Mouse (Mus musculus): ENCODE data around the gene Peli1. TPM values are rescaled to one million over a fixed set of nuclear protein-coding genes. Genes with fewer than 3 reads are reported as not detected.

The Peli1 gene
- polyA plus RNA-seq (2016; fragmentation: Nextera tagmentation; extraction: Ambion mirVana) = 106 and 112 TPM in 2 replicates

DNA sequence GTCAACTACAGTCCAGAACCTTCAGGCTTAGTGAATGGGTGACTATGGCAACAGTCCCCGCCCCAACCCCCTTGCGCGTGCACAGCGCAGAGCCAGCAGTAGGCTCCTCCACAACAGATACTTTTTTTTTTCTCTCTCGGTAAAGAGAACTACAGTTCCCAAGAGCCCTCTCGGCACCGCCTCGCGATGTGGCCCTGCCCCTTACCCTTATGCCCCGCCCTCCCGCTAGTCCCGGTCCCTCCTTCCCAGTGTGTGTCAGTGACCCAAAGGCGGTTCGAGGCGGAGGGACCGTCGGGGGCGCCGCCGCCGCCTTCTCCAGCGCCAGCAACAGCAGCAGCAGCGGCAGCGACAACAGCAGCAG is at the start of gene Peli1:
Peli1 (plus strand) TSS at position 225 of the 361 bp plus-strand sequence.
- no peaks in the 10 kb centered on the region for H3K36me3 ChIP-seq
- H3K27ac ChIP-seq (replicated peaks) = peak within 1 kb of the TSS; percentile 99
- ATAC-seq (ENCODE audit: low FRiP score, low read depth) = peak; percentile 99
- 0% methylated on average over 15 of the region's 24 CpGs for WGBS
- no peaks in the 10 kb centered on the region for H3K27me3 ChIP-seq
- peak within 1 kb of the TSS; percentile 82 for H3K4me3 ChIP-seq
- peak within 1 kb of the TSS; percentile 98 for H3K9ac ChIP-seq (replicated peaks)
- no peaks in the 10 kb centered on the region for H3K9me3 ChIP-seq
- peak within 1 kb of the TSS; percentile 54 for H3K4me2 ChIP-seq (replicated peaks)
- peaks cover 6% of the 10 kb centered on the region for H3K4me1 ChIP-seq

DNA sequence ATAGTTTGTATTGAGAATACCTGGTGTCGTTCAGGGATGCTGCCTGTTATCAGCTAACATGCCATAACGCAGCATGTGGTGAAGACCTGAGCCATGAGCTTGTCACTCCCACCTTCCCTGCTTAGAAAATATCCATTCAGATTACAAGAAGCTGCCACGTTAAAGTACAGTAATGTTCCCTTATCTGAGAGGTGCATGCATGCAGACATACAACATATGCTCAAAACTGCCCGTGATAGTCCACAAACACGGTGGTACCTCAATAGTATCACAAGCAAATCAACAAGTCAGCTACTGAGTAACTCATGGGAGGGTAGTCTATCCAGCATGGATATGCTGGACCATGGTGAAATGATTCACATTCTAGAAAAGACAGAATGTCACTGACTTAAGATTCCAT is 48.5 kb upstream of the Peli1 start:
- Histone ChIP-seq H3K36me3 (no peaks in the 10 kb centered on the region), H3K27ac (replicated peaks) (no peak overlapping the region), H3K4me3 (no peak overlapping the region), H3K4me1 (no peaks in the 10 kb centered on the region), H3K9ac (replicated peaks) (no peak overlapping the region), H3K4me2 (replicated peaks) (no peak overlapping the region), H3K9me3 (no peaks in the 10 kb centered on the region), H3K27me3 (no peaks in the 10 kb centered on the region)
- no peak for ATAC-seq (ENCODE audit: low FRiP score, low read depth)
- 96% methylated on average over 5 of the region's 5 CpGs for WGBS

DNA sequence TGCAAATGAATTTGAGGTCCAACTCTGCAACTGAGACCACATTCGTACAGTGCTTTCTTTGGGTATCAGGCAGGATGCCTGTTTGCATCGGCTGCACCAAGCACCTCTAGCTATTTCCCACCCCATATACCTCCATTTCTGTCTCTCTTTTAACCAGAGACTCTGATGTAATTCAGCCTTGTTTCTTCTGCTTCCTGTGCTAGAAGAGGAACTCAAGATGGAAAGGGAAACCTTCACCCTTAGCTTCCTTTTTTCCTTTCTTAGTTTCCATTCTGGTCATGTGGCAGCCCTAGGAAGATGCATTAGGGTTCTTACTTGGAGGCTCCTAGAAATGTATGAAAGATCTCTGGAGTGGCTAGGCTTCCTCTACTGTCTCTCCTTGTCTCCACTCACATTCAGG is 44.9 kb upstream of the Peli1 start:
- H3K9me3 ChIP-seq = no peaks in the 10 kb centered on the region
- ATAC-seq (ENCODE audit: low FRiP score, low read depth) = no peak
- H3K4me2 ChIP-seq (replicated peaks) = no peak overlapping the region
- H3K4me3 ChIP-seq = no peak overlapping the region
- no peaks in the 10 kb centered on the region for H3K4me1 ChIP-seq
- no peaks in the 10 kb centered on the region for H3K27me3 ChIP-seq
- no peaks in the 10 kb centered on the region for H3K36me3 ChIP-seq
- no peak overlapping the region for H3K9ac ChIP-seq (replicated peaks)
- no peak overlapping the region for H3K27ac ChIP-seq (replicated peaks)
- WGBS = 92% methylated on average over 2 of the region's 2 CpGs

DNA sequence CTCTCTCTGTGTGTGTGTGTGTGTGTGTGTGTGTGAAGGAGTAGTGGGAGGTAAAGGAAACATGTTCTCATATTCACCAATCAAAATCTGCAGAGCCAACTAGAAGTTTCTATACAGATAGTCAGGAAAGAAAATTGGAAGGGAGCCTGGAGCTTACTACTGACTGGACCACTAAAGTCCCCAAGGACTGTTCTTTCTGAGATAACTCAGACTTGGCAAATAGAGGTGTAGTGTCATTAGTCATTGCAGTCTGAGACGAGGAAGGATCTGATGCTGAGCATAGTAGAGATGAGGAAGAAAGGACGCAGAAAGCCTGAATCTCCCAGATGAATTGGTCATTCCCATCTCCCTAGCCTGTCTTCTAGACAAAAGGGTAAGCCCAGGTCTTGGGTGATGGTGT is 43.2 kb upstream of the Peli1 start:
- H3K27me3 ChIP-seq = no peaks in the 10 kb centered on the region
- no peaks in the 10 kb centered on the region for H3K9me3 ChIP-seq
- no peaks in the 10 kb centered on the region for H3K36me3 ChIP-seq
- WGBS = 79% methylated on average over 2 of the region's 2 CpGs
- no peak overlapping the region for H3K9ac ChIP-seq (replicated peaks)
- H3K4me1 ChIP-seq = no peaks in the 10 kb centered on the region
- H3K4me2 ChIP-seq (replicated peaks) = no peak overlapping the region
- H3K27ac ChIP-seq (replicated peaks) = no peak overlapping the region
- no peak overlapping the region for H3K4me3 ChIP-seq
- no peak for ATAC-seq (ENCODE audit: low FRiP score, low read depth)

DNA sequence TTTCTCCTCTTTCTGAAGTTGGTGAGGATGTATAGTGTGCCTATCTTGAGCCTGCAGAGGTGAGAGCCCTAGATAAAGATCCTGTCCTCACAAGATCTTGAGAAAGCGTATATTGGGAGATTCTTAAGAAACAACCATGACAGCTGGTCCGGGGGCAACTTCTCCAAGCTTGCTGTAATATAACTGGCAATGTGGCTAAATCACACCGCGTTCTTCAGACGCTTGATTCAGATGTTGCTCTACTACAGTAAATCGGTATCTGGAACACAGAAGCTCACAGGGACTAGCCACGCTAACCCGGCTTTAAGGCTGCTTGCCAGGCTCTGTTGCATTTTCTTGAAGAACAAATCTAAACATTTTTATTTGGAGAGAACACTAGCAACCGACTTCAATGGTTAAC is 39.4 kb upstream of the Peli1 start:
- no peak overlapping the region for H3K9ac ChIP-seq (replicated peaks)
- no peaks in the 10 kb centered on the region for H3K36me3 ChIP-seq
- no peaks in the 10 kb centered on the region for H3K9me3 ChIP-seq
- H3K4me2 ChIP-seq (replicated peaks) = no peak overlapping the region
- no peaks in the 10 kb centered on the region for H3K4me1 ChIP-seq
- ATAC-seq (ENCODE audit: low FRiP score, low read depth) = no peak
- no peak overlapping the region for H3K27ac ChIP-seq (replicated peaks)
- H3K4me3 ChIP-seq = no peak overlapping the region
- no peaks in the 10 kb centered on the region for H3K27me3 ChIP-seq
- WGBS = 80% methylated on average over 9 of the region's 9 CpGs

DNA sequence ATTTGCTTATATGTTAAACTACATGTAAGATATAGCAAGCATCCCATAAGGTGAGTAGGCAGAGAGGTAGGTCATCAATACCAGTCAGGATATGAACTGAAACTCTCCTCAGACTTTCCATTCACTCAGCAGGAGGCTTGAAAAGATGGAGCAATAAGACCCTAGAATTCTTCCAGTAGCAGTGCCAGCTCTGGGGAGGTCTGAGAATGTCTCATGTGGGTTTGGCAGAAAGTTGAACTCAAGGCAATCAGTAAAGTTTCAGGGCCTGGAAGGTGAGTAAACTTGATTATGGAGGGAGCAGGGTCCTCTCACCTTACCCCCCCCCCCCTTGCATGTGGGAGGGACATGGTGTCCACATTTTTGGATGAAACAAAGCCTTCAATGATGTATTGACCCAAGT is 36.5 kb upstream of the Peli1 start:
- Histone ChIP-seq H3K4me2 (replicated peaks) (no peak overlapping the region), H3K27ac (replicated peaks) (no peak overlapping the region), H3K27me3 (no peaks in the 10 kb centered on the region), H3K9ac (replicated peaks) (no peak overlapping the region), H3K4me1 (no peaks in the 10 kb centered on the region), H3K4me3 (no peak overlapping the region), H3K9me3 (no peaks in the 10 kb centered on the region), H3K36me3 (no peaks in the 10 kb centered on the region)
- no peak for ATAC-seq (ENCODE audit: low FRiP score, low read depth)

DNA sequence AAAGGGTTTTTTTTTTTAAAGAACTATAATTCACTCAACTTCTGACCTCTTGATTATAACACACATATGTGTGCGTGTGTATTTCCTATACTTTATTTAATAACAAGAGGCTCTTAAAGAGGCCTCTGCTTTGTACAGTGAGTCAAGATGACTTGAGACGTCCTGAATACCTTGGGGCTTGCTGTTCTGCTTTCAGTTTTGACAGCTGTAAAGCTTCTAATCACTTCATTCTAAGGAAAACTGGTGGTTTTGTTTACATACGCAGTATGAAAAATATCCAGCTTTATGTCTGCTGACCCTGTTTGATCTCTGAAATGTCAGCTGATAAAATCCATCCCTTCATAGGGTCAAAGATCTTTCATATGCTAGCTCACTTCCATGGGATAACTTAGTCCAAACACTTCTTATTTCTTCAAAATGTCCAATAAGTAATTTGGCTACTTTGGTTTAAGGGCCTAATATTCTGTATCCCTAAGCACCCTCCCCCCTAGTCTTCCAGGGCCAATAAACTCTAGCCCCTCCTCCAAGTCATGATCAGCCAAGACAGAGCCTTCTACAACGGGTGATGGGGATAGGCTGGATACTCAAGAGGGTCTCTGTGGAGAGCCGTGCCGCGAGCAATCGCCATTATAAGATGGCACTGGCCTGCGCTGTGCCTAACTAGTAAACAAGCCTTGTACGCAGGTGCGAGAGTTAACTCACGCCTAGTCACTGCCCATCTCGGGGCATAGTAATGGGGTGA is 34.8 kb upstream of the Peli1 start:
- no peak for ATAC-seq (ENCODE audit: low FRiP score, low read depth)
- Histone ChIP-seq H3K27ac (replicated peaks) (no peak overlapping the region), H3K27me3 (no peaks in the 10 kb centered on the region), H3K4me1 (no peaks in the 10 kb centered on the region), H3K36me3 (no peaks in the 10 kb centered on the region), H3K9ac (replicated peaks) (no peak overlapping the region), H3K4me2 (replicated peaks) (no peak overlapping the region), H3K9me3 (no peaks in the 10 kb centered on the region), H3K4me3 (no peak overlapping the region)
- 91% methylated on average over 13 of the region's 13 CpGs for WGBS

DNA sequence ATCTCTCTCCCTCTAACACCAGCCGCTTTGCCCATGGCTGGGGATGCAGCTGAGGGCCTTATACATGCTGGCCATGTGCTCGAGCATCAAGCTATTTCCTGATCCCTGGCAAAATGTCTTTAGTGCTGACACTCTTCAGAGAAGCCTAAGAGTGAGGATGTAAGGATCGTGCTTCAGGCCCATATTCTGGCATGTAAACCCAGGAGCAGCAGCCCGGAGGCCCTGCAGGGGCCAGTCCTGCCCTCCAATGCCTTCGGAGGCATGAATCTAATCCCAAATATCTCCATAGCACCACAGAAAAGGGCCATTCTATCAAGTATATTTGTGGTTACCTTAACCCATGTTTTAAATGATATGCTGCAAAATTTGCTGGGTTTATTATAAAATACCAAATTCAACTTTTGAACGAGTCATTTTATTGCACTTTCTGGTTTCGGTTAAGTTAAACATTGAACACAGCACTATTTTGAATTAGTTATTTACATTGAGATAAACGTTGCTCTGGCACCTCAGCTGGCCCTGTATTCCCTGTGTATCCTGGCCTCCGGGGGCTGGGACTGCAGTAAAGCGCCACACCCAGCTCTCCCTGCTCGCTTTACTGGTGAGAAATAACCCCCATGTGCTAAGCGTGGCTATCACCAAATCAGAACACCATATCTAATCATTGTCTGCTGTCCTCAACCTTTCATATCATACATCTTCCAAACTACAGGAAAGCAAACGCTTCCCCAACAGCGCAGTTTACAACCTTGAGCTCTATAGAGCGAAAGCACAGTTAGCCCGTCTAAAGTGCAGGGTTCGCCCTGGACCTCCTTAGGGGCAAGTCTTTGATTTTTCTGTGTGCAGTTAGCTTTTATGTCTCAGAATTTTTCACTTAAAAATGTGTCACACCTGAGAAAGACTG is 33.3 kb upstream of the Peli1 start:
- H3K4me3 ChIP-seq = no peak overlapping the region
- ATAC-seq (ENCODE audit: low FRiP score, low read depth) = no peak

DNA sequence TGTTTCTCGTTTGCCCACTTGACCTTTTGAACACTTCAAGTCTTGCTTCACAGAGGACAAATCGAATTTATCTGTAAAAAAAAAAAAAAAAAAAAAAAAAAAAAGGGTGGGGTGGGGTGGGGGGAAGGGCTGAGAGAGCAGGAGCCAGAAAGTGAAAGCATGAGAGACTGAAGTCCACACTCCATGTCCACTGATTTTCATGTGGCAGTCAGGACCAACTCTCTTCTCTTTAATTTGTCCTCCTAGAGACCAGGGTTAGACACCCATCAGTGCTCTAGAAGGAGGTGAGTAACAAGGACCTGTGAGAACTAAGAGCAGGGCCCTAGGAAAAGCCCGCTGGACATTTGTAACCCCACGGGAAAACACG is 32.7 kb upstream of the Peli1 start:
- no peak overlapping the region for H3K27ac ChIP-seq (replicated peaks)
- no peak overlapping the region for H3K4me3 ChIP-seq
- no peaks in the 10 kb centered on the region for H3K9me3 ChIP-seq
- no peak for ATAC-seq (ENCODE audit: low FRiP score, low read depth)
- no peak overlapping the region for H3K4me2 ChIP-seq (replicated peaks)
- H3K4me1 ChIP-seq = no peaks in the 10 kb centered on the region
- no peak overlapping the region for H3K9ac ChIP-seq (replicated peaks)
- no peaks in the 10 kb centered on the region for H3K36me3 ChIP-seq
- H3K27me3 ChIP-seq = no peaks in the 10 kb centered on the region
- 88% methylated on average over 5 of the region's 5 CpGs for WGBS

More for the DNA sequence above, 33.3 kb upstream of the Peli1 start:
- Histone ChIP-seq H3K36me3 (no peaks in the 10 kb centered on the region), H3K4me2 (replicated peaks) (no peak overlapping the region), H3K9me3 (no peaks in the 10 kb centered on the region), H3K4me1 (no peaks in the 10 kb centered on the region), H3K27me3 (no peaks in the 10 kb centered on the region), H3K9ac (replicated peaks) (no peak overlapping the region), H3K27ac (replicated peaks) (no peak overlapping the region)
- WGBS = 86% methylated on average over 17 of the region's 17 CpGs

DNA sequence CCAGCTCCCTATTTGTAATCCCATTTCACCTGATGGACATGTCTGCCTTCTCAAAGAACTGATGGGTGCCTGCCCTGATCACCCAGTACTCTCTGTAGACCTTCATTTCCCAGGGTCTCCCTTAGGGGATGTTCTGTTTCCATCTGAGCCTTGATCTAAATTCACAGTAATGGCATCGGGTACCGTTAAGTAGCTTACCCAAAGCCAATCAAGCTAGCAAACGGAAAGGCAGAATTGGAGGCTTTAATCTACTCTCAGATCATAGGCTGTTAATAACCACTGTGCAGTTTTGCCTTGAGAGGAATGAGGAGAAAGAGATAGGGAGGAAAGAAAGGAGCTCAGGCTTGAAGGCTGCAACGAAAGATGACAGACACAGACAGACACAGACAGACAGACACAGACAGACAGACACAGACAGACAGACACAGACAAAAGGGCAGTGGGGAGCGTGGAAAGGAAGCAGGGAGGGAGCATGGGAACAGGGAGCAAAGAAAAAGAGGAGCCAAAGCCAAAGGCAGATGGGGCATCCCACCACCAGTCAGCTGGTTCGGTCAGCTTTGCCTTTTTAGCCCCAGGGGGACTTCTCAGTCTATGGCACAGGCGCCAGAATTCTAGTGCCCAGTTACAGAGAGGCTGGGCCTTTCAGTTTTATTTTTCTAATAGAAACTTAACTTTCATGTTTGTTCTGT is 30.6 kb upstream of the Peli1 start:
- H3K4me3 ChIP-seq = no peak overlapping the region
- no peak for ATAC-seq (ENCODE audit: low FRiP score, low read depth)
- no peak overlapping the region for H3K4me2 ChIP-seq (replicated peaks)
- H3K4me1 ChIP-seq = no peaks in the 10 kb centered on the region
- 0 out of 2 replicates have a peak overlapping the region, but pooled peaks have one; percentile 35 for H3K27ac ChIP-seq (replicated peaks)
- H3K36me3 ChIP-seq = no peaks in the 10 kb centered on the region
- no peak overlapping the region for H3K9ac ChIP-seq (replicated peaks)
- WGBS = 70% methylated on average over 7 of the region's 7 CpGs
- no peaks in the 10 kb centered on the region for H3K27me3 ChIP-seq
- no peaks in the 10 kb centered on the region for H3K9me3 ChIP-seq

DNA sequence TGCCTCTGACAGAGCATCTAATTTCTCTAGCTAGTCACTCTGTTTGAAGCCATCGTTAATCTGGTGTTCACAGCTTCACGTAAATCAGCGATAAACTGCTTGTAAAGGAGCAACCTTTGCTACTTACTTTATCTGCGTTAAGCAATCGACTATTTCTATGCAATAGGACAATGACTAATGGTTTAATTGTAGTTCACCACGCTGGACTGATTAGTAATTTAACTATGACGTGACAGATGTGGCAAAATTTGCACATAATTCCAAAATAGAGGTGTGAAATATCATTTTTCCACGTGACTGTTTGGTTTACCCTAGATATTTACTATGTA is 30.1 kb upstream of the Peli1 start:
- no peak for ATAC-seq (ENCODE audit: low FRiP score, low read depth)
- no peak overlapping the region for H3K27ac ChIP-seq (replicated peaks)
- 81% methylated on average over 8 of the region's 8 CpGs for WGBS

DNA sequence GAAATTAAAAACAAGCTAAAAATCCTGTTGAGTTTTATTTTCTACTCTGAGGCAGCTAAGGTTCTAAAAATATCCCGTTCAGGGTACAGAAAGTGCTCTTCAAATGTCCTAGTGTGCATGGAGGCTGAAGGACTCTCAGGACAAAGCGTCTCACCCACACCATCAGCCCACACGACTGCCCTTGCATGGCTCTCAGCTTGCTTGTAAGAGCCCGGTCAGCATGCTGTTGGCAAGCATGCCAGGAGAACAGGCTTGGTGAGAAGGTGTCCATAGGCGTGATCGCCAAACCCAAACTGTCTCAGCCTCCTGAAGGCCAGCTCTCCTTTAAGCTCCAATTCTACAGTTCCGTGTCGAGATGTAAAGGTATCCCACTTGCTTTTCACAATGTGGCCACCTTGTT is 29.7 kb upstream of the Peli1 start:
- Histone ChIP-seq H3K4me2 (replicated peaks) (no peak overlapping the region), H3K9ac (replicated peaks) (no peak overlapping the region), H3K4me1 (no peaks in the 10 kb centered on the region), H3K9me3 (no peaks in the 10 kb centered on the region), H3K4me3 (no peak overlapping the region), H3K27me3 (no peaks in the 10 kb centered on the region), H3K36me3 (no peaks in the 10 kb centered on the region), H3K27ac (replicated peaks) (no peak overlapping the region)
- ATAC-seq (ENCODE audit: low FRiP score, low read depth) = no peak
- WGBS = 88% methylated on average over 8 of the region's 8 CpGs

More for the DNA sequence above, 30.1 kb upstream of the Peli1 start:
- Histone ChIP-seq H3K4me3 (no peak overlapping the region), H3K27me3 (no peaks in the 10 kb centered on the region), H3K4me2 (replicated peaks) (no peak overlapping the region), H3K36me3 (no peaks in the 10 kb centered on the region), H3K9ac (replicated peaks) (no peak overlapping the region), H3K9me3 (no peaks in the 10 kb centered on the region), H3K4me1 (no peaks in the 10 kb centered on the region)
